Mouse (Mus musculus) skeletal muscle tissue, adult 2 months (tissue): ENCODE results near the gene Mrc2.

Experiments used
- DNase-seq: peaks from one replicate; pipeline ENCODE4 v3.0.0-alpha.2; 2012; ENCODE audit warnings: low read depth, low spot score

Mrc2 gene

DNA sequence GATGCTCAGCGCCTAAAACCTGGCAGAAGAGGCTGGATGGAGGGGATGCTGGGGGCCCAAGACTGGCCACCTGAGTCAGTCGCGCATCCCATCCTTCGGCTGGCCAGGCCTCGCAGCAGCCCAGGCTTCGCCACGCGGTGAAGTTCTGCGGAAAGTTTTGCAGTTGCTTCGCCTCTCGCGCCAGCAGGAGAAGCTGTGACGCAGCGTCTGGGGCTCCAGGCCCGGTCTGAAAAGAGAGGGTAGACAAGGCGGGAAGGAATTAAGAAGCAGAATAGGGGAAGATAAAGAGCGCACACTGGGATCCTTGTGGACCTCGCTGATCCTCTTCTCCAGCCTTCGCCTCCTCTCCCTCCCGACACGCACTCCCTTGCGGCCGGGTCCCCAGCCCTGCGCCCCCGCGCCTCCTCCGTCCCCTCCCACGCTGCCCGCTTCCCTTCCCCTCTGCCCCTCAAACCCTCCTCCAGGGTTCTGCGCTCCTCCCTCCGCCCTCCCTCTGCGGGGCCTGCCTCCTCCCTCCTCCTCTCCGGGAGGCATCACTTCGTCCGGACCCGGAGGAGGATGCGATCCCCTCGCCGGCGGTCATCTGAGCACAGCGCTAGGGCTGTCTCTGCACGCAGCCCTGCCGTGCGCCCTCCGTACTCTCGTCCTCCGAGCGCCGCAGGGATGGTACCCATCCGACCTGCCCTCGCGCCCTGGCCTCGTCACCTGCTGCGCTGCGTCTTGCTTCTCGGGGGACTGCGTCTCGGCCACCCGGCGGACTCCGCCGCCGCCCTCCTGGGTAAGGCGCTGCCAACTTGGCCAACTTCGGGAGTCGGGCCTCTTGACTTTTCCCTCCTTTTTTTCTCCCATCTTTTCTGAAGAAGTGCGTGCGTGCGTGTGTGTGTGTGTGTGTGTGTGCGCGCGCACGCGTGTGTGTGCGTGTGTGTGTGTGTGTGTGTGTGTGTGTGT is at the start of gene Mrc2:
TSS of gene Mrc2 (plus strand) at position 520 of the 948 bp plus-strand sequence.
- no peak for DNase-seq

- no peak for DNase-seq
Observed at GRCm38 (mm10) chr11:105246369-105246768, 46.1 kb upstream of the Mrc2 start.

GRCm38 (mm10) chr11:105246785-105247184 is 45.7 kb upstream of the Mrc2 start:
- no peak for DNase-seq

DNA sequence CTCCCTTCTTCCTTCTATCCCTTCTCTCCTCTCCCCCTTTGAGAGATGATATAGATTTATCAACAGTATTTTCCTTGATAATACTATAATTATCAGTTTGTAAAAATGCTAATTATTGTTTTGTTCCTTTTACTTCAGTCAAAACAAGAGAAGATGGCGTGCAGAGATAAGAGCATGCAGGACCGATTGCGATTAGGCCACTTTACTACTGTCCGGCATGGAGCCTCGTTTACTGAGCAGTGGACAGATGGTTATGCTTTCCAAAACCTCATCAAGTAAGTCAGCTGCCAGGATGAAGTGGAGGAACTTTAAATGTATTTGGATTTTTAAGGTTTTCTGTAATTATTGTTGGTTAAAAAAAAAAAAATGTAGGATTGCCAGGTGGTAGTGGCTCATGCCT is 45.1 kb upstream of the Mrc2 start:
- no peak for DNase-seq

GRCm38 (mm10) chr11:105259733-105260132 is 32.7 kb upstream of the Mrc2 start:
- DNase-seq = no peak

GRCm38 (mm10) chr11:105261116-105261515 is 31.3 kb upstream of the Mrc2 start:
- DNase-seq = no peak

DNA sequence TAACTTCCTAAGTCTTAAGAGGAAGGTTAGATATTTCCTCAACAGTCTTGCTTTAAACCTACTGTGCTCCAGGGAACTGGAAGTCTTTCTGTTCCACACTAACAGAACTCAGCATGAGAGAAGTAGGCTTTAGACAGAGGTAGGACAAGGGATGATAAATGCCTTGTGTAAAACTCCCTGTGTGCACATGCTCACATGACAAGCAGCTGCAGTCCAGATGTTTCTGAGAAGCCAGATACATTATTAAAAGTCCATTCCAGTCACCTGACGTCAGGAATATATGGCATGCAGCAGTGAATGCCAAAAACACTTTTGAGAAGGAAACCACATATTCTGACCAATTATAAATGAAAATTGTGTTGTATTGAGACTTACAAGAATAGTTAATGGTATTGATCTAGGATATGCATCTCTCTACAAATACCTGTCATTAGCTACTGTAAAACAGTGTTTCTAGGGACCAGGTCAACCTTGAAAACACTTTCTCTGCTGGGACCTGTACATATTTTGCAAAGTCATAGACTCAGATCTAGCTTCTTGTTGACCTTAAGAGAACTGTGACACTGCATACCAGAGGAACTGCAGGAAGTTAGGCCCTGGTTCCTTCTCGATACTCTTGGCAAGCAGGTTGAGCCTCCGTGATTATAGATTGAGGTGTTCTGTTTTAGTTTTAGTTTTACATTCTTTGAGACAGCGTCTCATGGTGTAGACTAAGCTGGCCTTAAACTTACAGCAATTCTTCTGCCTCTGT is 30.7 kb upstream of the Mrc2 start:
- DNase-seq = no peak

GRCm38 (mm10) chr11:105264506-105264905 is 27.9 kb upstream of the Mrc2 start:
- DNase-seq = no peak

DNA sequence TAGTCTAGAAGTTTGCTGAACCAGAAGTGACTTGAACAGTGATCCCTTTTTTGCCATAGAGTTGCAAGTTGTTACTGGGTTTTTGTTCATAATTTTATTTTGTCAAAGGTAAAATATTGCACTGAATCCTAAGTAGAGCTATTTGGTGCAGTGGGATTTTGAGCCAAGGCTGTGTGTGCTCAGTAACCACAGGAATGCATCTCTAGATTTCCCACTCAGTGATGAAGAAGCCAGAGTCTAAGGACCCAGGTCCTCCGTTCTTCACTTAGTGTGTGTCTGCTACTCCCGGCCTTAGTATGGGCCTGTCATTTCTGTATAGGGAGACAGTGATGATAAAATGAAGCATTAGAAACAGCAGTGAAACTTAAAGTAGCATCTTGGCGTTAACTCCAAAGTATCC is 27.5 kb upstream of the Mrc2 start:
- no peak for DNase-seq

GRCm38 (mm10) chr11:105270155-105270554 is 22.3 kb upstream of the Mrc2 start:
- DNase-seq = peak; percentile 62

GRCm38 (mm10) chr11:105280456-105280855 is 12.0 kb upstream of the Mrc2 start:
- no peak for DNase-seq

GRCm38 (mm10) chr11:105281291-105281690 is 11.2 kb upstream of the Mrc2 start:
- no peak for DNase-seq

- DNase-seq = no peak
Observed at GRCm38 (mm10) chr11:105281763-105282459, 10.5 kb upstream of the Mrc2 start.

DNA sequence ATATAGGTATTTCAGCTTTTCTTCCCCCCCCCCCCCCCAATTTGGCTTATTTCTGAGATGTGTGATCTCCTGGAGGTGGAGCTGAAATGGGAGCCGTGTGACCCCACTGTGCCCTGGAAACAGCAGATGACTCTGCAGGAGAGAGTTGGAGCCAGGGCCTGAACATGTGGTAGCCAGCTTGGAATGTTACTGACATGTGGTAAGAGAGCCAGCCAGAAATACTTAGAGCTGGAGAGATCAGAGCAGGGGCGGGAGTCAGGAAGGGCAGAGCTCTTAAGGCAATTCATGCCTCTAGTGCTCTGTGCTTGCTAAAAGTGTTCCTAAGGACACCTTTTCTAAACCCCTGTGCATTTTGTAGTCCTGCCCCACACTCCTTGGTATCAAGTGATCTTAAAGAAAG is 10.0 kb upstream of the Mrc2 start:
- DNase-seq = peak; percentile 90

- no peak for DNase-seq
Observed at GRCm38 (mm10) chr11:105283016-105283415, 9.4 kb upstream of the Mrc2 start.

- DNase-seq = no peak
Observed at GRCm38 (mm10) chr11:105285720-105286119, 6.7 kb upstream of the Mrc2 start.

DNA sequence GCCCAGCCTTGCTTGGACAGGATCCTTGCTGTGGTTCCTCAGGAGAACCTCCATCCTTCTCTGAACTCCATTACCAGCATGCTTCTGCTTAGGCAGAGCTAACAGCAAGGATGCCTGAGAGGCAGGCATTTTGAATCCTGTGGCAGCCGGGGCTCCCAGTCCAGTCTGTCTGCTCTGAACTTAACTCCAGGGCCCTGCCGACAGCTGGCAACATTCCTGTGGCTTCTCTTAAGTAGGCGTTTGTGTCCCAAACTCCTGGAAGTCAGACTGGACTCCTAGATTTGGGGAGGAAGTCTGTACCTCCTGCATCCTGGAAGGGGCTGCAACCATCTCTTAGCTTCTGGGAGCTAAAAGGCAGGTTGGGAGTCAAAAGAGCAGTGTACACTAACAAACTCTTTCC is 3.0 kb upstream of the Mrc2 start:
- DNase-seq = no peak

DNA sequence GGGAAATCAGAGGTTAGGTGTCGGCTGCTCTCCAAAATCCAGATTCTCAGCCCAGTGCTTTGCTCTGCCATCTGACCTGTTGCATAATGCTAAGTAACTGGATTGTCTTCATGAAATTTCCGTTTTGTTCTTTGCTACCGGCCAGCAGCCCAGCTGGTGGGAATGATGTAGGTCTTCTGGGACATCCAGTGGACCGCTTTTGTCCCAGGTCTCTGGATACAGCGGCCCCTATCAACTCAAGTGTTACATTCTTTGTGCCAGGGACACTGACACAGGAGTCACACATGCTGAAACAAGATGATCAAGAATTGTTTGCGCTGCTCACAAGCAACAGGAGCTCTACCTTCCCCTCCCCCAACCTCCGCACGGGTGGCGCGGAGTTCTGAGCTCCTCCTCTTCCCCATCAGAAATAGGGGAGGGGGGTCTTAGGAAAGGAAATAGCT is 741 bp upstream of the Mrc2 start:
- DNase-seq = peak; percentile 78

DNA sequence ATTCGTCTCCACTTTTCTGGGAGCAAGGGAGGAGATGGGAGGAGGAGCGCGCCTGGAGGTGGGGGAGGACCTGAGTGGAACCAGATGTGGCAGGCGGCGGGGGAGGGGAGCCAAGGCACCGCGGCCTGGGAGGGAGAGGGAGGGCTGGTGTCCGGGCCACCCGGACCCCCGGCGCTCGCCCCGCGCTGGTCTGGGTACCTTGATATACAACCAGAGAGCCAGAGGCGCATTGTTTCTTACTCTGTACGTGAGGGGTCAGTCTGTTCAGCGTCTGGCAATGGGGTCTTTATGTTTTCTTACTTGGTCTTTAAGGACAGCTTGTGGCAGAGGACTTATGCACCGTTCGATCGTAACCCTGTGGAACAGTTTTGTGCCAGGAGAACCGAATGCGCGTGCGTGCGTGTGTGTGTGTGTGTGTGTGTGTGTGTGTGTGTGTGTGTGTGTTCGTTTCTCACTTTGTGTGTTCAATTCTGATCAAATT is 698 bp downstream of the Mrc2 start:
- no peak for DNase-seq

DNA sequence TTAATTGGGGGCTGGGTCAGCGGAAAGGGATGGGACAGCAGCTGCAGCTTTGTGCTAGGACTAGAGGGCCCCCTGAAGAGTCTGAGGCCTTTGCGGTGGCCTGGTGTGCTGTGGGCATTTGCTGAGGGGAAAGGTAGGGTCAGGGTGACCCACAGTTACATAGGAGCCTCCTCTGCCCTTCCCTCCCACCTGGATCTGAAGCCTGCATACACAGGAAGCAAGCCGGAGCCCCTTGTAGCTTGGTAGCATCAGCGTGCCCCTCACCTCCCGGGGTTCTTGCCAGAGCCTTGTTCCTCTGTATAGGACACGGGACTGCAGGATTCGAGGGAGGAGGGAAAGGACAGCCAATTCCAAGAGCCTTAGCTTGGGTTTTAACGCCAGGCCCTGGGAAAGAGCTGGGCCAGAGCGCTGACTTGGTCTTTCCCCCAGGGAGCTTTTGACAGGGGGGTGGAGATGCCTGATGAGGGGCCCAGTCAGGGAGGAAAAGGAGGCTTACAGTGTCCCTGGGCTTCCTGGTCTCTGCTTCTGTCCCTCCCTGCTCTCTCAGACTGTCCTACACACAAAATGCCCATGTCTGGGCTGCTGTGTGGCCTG is 1.6 kb downstream of the Mrc2 start:
- no peak for DNase-seq

- DNase-seq = no peak
Observed at GRCm38 (mm10) chr11:105296084-105296483, 3.6 kb downstream of the Mrc2 start.
